Mouse (Mus musculus) intestine, postnatal 0 days (tissue): Measurements from ENCODE around the gene Dhx38. TPM values are rescaled to one million over a fixed set of nuclear protein-coding genes. Genes with fewer than 3 reads are reported as not detected.

Experiments used
- ATAC-seq: fragments of 200-750 bp; cut with Nextera tagmentation; 2 replicates; pipeline ENCODE4 v1.8.0; 2017; ENCODE audit warnings: mild to moderate bottlenecking, moderate TSS enrichment, moderate library complexity
- H3K27ac ChIP-seq: fragments of 300-500 bp; sonication (generic); 2 replicates; pipeline ENCODE4 v1.5.1; 2014; ENCODE audit warnings: mild to moderate bottlenecking, low read depth, low read length, moderate library complexity
- H3K27me3 ChIP-seq: fragments of 300-500 bp; sonication (generic); replicated peaks from 2 replicates; pipeline ENCODE4 v1.6.1; 2014; ENCODE audit warnings: low read length, mixed read lengths; ENCODE audit not compliant: control insufficient read depth, insufficient read depth
- H3K36me3 ChIP-seq: fragments of 300-500 bp; sonication (generic); 2 replicates; pipeline ENCODE4 v1.6.1; 2014; ENCODE audit warnings: mild to moderate bottlenecking, moderate library complexity; ENCODE audit not compliant: control insufficient read depth, insufficient read depth
- H3K4me1 ChIP-seq: fragments of 300-500 bp; sonication (generic); replicated peaks from 2 replicates; pipeline ENCODE4 v1.6.1; 2014; ENCODE audit warnings: antibody characterized with exemption, low read length, mixed read lengths; ENCODE audit not compliant: control insufficient read depth, insufficient read depth
- H3K4me2 ChIP-seq: fragments of 300-500 bp; sonication (generic); replicated peaks from 2 replicates; pipeline ENCODE4 v1.6.1; 2014; ENCODE audit warnings: low read depth, mild to moderate bottlenecking, moderate library complexity
- H3K4me3 ChIP-seq: fragments of 300-500 bp; sonication (generic); 2 replicates; pipeline ENCODE4 v1.5.1; 2014; ENCODE audit warnings: low read depth, low read length
- H3K9ac ChIP-seq: fragments of 300-500 bp; sonication (generic); 2 replicates; pipeline ENCODE4 v1.6.1; 2014; ENCODE audit warnings: mild to moderate bottlenecking, low read depth, low read length
- H3K9me3 ChIP-seq: fragments of 300-500 bp; sonication (generic); 2 replicates; pipeline ENCODE4 v1.6.1; 2016; ENCODE audit warnings: mixed run types; ENCODE audit not compliant: control insufficient read depth
- CTCF ChIP-seq: sonication (generic); IDR thresholded peaks from 2 replicates; pipeline ENCODE4 v1.5.1; 2016; ENCODE audit warnings: low read depth, mild to moderate bottlenecking, control low read depth, antibody characterized with exemption, moderate library complexity
- WGBS: fragments of 180-500 bp; shearing (Covaris S2); extraction: QIAGEN DNeasy Blood & Tissue Kit; methylation state at CpG from one replicate; pipeline ENCODE4 v1.1.7; 2014; 5-methylcytosine and 5-hydroxymethylcytosine counted together
- polyA plus RNA-seq: library from polyadenylated mRNA; unstranded; fragments of >200 nt; fragmentation: Nextera tagmentation; extraction: Ambion mirVana; gene quantifications from 2 replicates; pipeline ENCODE4 v1.2.1, GENCODE M21; 2015

Dhx38 gene
- polyA plus RNA-seq, 1 experiment from 2014 or later: 7.8 TPM

- no peaks in the 10 kb centered on the region for H3K27me3 ChIP-seq
- no peak overlapping the region for H3K9ac ChIP-seq
- H3K4me3 ChIP-seq: no peak overlapping the region
- WGBS: 40% methylated on average over 7 of the region's 7 CpGs
- no peak for TF ChIP-seq CTCF
- ATAC-seq: no peak
- H3K4me1 ChIP-seq: no peaks in the 10 kb centered on the region
- no peak overlapping the region for H3K4me2 ChIP-seq
- no peaks in the 10 kb centered on the region; the same call in 1 of the 2 replicates for H3K36me3 ChIP-seq
- no peak overlapping the region for H3K27ac ChIP-seq
- no peaks in the 10 kb centered on the region for H3K9me3 ChIP-seq
Measured at GRCm38 (mm10) chr8:109586972-109587504, 21.4 kb upstream of the Dhx38 start.

- Histone ChIP-seq H3K9ac (no peak overlapping the region), H3K36me3 (no peaks in the 10 kb centered on the region), H3K4me2 (no peak overlapping the region), H3K27ac (no peak overlapping the region), H3K27me3 (no peaks in the 10 kb centered on the region), H3K4me1 (no peaks in the 10 kb centered on the region), H3K4me3 (no peak overlapping the region), H3K9me3 (no peaks in the 10 kb centered on the region)
- ATAC-seq: no peak
- no peak for TF ChIP-seq CTCF
Measured at GRCm38 (mm10) chr8:109585652-109586051, 20.0 kb upstream of the Dhx38 start.

GRCm38 (mm10) chr8:109584830-109585229, 19.2 kb upstream of the Dhx38 start:
- no peak for TF ChIP-seq CTCF
- no peak for ATAC-seq
- Histone ChIP-seq H3K4me1 (no peaks in the 10 kb centered on the region), H3K27me3 (no peaks in the 10 kb centered on the region), H3K27ac (no peak overlapping the region), H3K4me2 (no peak overlapping the region), H3K9me3 (no peaks in the 10 kb centered on the region), H3K4me3 (no peak overlapping the region), H3K9ac (no peak overlapping the region), H3K36me3 (no peaks in the 10 kb centered on the region)
- 74% methylated on average over 3 of the region's 3 CpGs for WGBS

GRCm38 (mm10) chr8:109584293-109584692, 18.6 kb upstream of the Dhx38 start:
- Histone ChIP-seq H3K9ac (no peak overlapping the region), H3K27me3 (no peaks in the 10 kb centered on the region), H3K4me1 (no peaks in the 10 kb centered on the region), H3K36me3 (no peaks in the 10 kb centered on the region), H3K27ac (no peak overlapping the region), H3K4me2 (no peak overlapping the region), H3K4me3 (no peak overlapping the region), H3K9me3 (no peaks in the 10 kb centered on the region)
- no peak for ATAC-seq
- WGBS: 86% methylated on average over 4 of the region's 4 CpGs
- no peak for TF ChIP-seq CTCF

DNA sequence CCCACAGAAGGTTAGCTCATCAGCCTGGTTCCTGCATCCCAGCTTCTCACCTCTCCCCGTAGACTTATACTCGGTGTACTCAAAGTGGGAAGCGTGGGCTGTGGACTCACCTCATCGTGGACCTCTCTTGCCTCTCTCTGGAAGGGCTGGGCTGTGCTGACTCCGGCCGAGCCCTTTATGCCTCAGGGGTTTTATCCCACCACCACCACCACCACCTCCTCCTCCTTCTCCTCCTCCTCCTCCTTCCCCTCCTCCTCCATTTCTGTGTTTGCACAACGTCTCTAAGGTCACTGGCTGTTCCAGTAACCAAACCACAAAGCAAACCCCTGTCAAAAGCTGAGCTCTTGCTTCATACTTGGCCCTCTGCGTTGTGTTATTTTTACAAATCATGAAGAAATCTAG, 13.2 kb upstream of the Dhx38 start, which contains the start of gene Hp:
TSS of gene Hp (minus strand) at position 273 of the 402 bp plus-strand sequence.
- TF ChIP-seq CTCF: no peak
- ATAC-seq: no peak
- H3K4me2 ChIP-seq: no peak within 1 kb of the TSS
- H3K4me1 ChIP-seq: no peaks in the 10 kb centered on the region
- no peaks in the 10 kb centered on the region for H3K36me3 ChIP-seq
- H3K9me3 ChIP-seq: no peaks in the 10 kb centered on the region
- no peak within 1 kb of the TSS for H3K27ac ChIP-seq
- WGBS: 57% methylated on average over 8 of the region's 8 CpGs
- H3K27me3 ChIP-seq: no peaks in the 10 kb centered on the region
- H3K4me3 ChIP-seq: no peak within 1 kb of the TSS
- no peak within 1 kb of the TSS for H3K9ac ChIP-seq

- Histone ChIP-seq H3K4me1 (no peaks in the 10 kb centered on the region), H3K27ac (no peak overlapping the region), H3K27me3 (no peaks in the 10 kb centered on the region), H3K4me2 (no peak overlapping the region), H3K9ac (no peak overlapping the region), H3K4me3 (no peak overlapping the region), H3K36me3 (peaks cover 8% of the 10 kb centered on the region; the same call in 1 of the 2 replicates), H3K9me3 (no peaks in the 10 kb centered on the region)
- WGBS: 75% methylated on average over 4 of the region's 4 CpGs
- no peak for TF ChIP-seq CTCF
- no peak for ATAC-seq
Measured at GRCm38 (mm10) chr8:109576311-109576710, 10.7 kb upstream of the Dhx38 start.

DNA sequence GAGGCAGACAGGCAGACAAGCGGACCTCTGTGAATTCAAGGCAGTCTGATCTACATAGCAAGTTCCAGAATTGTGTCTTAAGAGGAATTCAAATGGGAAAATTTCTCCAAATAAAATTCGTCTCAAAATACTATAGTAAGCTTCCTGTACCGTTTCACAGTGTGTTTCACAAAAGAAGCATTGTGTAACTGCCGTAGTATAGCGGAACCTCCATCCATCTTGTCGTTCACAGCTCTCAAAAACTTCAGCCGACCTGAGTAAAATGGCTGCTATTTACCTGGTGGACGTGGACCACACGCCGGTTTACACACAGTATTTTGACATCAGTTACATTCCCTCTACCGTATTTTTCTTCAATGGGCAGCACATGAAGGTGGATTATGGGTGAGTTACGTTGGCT, 5.5 kb upstream of the Dhx38 start:
- TF ChIP-seq CTCF: no peak
- Histone ChIP-seq H3K27ac (no peak overlapping the region), H3K27me3 (no peaks in the 10 kb centered on the region), H3K9ac (no peak overlapping the region), H3K4me2 (no peak overlapping the region), H3K9me3 (no peaks in the 10 kb centered on the region), H3K4me1 (peaks cover 6% of the 10 kb centered on the region; the same call in 1 of the 2 replicates), H3K4me3 (no peak overlapping the region), H3K36me3 (peaks cover 16% of the 10 kb centered on the region; the same call in 1 of the 2 replicates)
- no peak for ATAC-seq
- WGBS: 87% methylated on average over 12 of the region's 12 CpGs
